Mouse (Mus musculus) lung, postnatal 0 days (tissue): ENCODE results near the gene Crocc.

Experiments
- CTCF ChIP-seq: IDR thresholded peaks from 2 replicates; pipeline ENCODE4 v1.5.1; 2016; ENCODE audit warnings: antibody characterized with exemption, mild to moderate bottlenecking
- EP300 ChIP-seq: IDR thresholded peaks from 2 replicates; pipeline ENCODE4 v1.6.1; 2016; ENCODE audit warnings: antibody characterized with exemption, mild to moderate bottlenecking, control low read depth

DNA sequence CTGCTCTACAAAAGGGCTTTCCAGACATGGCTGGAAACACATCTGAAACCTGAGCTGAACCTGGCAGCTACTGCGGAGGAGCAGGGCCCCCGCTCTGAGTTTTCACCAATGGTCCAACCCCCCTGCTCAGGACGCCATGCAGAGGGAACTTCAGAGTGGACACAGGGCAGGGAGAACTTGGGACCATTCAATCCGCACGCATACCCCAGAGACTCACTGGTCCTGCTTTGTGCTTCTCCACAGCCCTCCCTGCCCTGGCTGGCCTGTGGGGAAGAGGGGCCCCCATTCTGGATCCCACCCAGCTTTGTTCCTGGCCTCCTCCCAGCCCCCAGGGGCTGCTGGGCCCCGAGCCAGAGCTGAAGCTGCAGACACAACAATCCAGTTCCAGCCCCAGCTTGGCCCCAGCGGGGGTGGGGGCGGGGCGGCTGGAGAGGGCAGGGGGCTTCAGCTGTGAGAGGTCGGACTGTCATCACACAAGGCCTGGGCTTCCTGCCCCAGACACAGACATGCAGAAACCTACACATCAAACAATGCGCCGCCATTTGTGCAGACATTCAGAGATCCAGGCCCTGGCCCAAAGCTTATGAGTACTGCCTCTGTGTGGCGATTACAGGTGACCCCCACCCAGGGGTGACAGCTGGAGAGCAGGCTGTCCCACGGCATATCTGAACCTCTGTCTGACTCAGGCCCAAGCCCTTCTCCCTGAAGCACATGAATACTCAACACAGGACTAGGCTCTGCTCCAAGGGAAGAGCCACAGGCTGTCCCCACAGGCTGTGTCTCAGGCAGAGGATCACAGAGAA lies 39.3 kb downstream of the Crocc start:
- TF ChIP-seq CTCF (no peak), EP300 (no peak)
